Mouse (Mus musculus) bone marrow, adult 2 months (tissue): ENCODE measurements around the gene Stat4. TPM values are rescaled to one million over a fixed set of nuclear protein-coding genes. Genes with fewer than 3 reads are reported as not detected.

Experiments used
- H3K27ac ChIP-seq: fragments of 200-500 bp; 2 replicates; pipeline ENCODE4 v1.5.1; 2012; ENCODE audit warnings: low read depth, mild to moderate bottlenecking, control low read depth, inconsistent platforms, low read length; ENCODE audit not compliant: control insufficient read depth, poor library complexity, insufficient read depth
- H3K4me1 ChIP-seq: fragments of 200-500 bp; 2 replicates; pipeline ENCODE4 v1.6.1; 2011; ENCODE audit warnings: low read length; ENCODE audit not compliant: control insufficient read depth, insufficient read depth
- H3K4me3 ChIP-seq: fragments of 200-500 bp; replicated peaks from 2 replicates; pipeline ENCODE3; 2011; ENCODE audit warnings: mild to moderate bottlenecking, low read depth, low read length, control low read depth; ENCODE audit not compliant: control insufficient read depth
- CTCF ChIP-seq: fragments of 200-500 bp; IDR thresholded peaks from 2 replicates; pipeline ENCODE4 v1.5.1; 2011; ENCODE audit warnings: low read length, control low read depth; ENCODE audit not compliant: control insufficient read depth, insufficient read depth
- POLR2A ChIP-seq: fragments of 200-500 bp; IDR thresholded peaks from 2 replicates; pipeline ENCODE4 v1.6.1; 2011; ENCODE audit warnings: low read depth, mild to moderate bottlenecking, control low read depth, low read length, borderline replicate concordance; ENCODE audit not compliant: control insufficient read depth
- WGBS: fragments of 180-500 bp; shearing (Covaris S2); methylation state at CpG from one replicate; pipeline ENCODE4 v1.1.7; 2018; 5-methylcytosine and 5-hydroxymethylcytosine counted together
- polyA plus RNA-seq: library from polyadenylated mRNA; stranded (reverse); fragments of >200 nt; gene quantifications from 2 replicates; pipeline ENCODE4 v1.2.4, GENCODE M21; 2011; ENCODE audit warnings: low replicate concordance; ENCODE audit not compliant: missing spikeins, insufficient read depth, insufficient read length

The Stat4 gene
- polyA plus RNA-seq, 1 experiment, result 55.4 TPM

- no peak overlapping the region for H3K27ac ChIP-seq
- TF ChIP-seq CTCF, result no peak
- TF ChIP-seq POLR2A, result no peak
- H3K4me3 ChIP-seq, result no peak overlapping the region
- H3K4me1 ChIP-seq, result no peaks in the 10 kb centered on the region; the same call in 1 of the 2 replicates
- whole genome bisulfite sequencing, result 73% methylated on average over 5 of the region's 5 CpGs
Measured at GRCm38 (mm10) chr1:52057153-52057552, 70.2 kb downstream of the Stat4 start.

- no peak overlapping the region for H3K4me3 ChIP-seq
- TF ChIP-seq POLR2A (no peak), CTCF (no peak)
- WGBS, result 74% methylated on average over 1 of the region's 1 CpGs
Measured at GRCm38 (mm10) chr1:52066276-52066675, 79.3 kb downstream of the Stat4 start.

GRCm38 (mm10) chr1:52066694-52067093 is 79.7 kb downstream of the Stat4 start:
- no peak for TF ChIP-seq CTCF
- no peak for TF ChIP-seq POLR2A
- Histone ChIP-seq H3K4me1 (no peaks in the 10 kb centered on the region), H3K4me3 (no peak overlapping the region), H3K27ac (no peak overlapping the region)
- 61% methylated on average over 3 of the region's 3 CpGs for WGBS

More at GRCm38 (mm10) chr1:52066276-52066675, 79.3 kb downstream of the Stat4 start:
- Histone ChIP-seq H3K27ac (no peak overlapping the region), H3K4me1 (no peaks in the 10 kb centered on the region)

GRCm38 (mm10) chr1:52079724-52080367 is 92.9 kb downstream of the Stat4 start:
- Histone ChIP-seq H3K4me1 (no peaks in the 10 kb centered on the region), H3K4me3 (no peak overlapping the region), H3K27ac (no peak overlapping the region)
- WGBS, result 79% methylated on average over 10 of the region's 10 CpGs
- TF ChIP-seq CTCF, result no peak
- no peak for TF ChIP-seq POLR2A

- Histone ChIP-seq H3K4me1 (no peaks in the 10 kb centered on the region), H3K27ac (no peak overlapping the region), H3K4me3 (no peak overlapping the region)
- 84% methylated on average over 8 of the region's 8 CpGs for WGBS
- TF ChIP-seq POLR2A (no peak), CTCF (no peak)
Measured at GRCm38 (mm10) chr1:52080375-52080774, 93.4 kb downstream of the Stat4 start.

- TF ChIP-seq CTCF (no peak), POLR2A (no peak)
- H3K4me3 ChIP-seq, result no peak overlapping the region
- H3K4me1 ChIP-seq, result no peaks in the 10 kb centered on the region
- H3K27ac ChIP-seq, result no peak overlapping the region
- 46% methylated on average over 4 of the region's 4 CpGs for WGBS
Measured at GRCm38 (mm10) chr1:52086236-52086635, 99.3 kb downstream of the Stat4 start.

GRCm38 (mm10) chr1:52087128-52087527 is 100.2 kb downstream of the Stat4 start:
- Histone ChIP-seq H3K4me3 (no peak overlapping the region), H3K4me1 (no peaks in the 10 kb centered on the region), H3K27ac (no peak overlapping the region)
- TF ChIP-seq POLR2A, result no peak
- TF ChIP-seq CTCF, result no peak
- WGBS, result 71% methylated on average over 1 of the region's 1 CpGs

- Histone ChIP-seq H3K4me3 (no peak overlapping the region), H3K27ac (no peak overlapping the region), H3K4me1 (no peaks in the 10 kb centered on the region)
- TF ChIP-seq POLR2A (no peak), CTCF (no peak)
- 89% methylated on average over 4 of the region's 4 CpGs for WGBS
Measured at GRCm38 (mm10) chr1:52088634-52089033, 101.7 kb downstream of the Stat4 start.

- no peak overlapping the region for H3K27ac ChIP-seq
- no peak for TF ChIP-seq POLR2A
- TF ChIP-seq CTCF, result no peak
- WGBS, result 80% methylated on average over 3 of the region's 3 CpGs
- H3K4me3 ChIP-seq, result no peak overlapping the region
- no peaks in the 10 kb centered on the region for H3K4me1 ChIP-seq
Measured at GRCm38 (mm10) chr1:52098618-52099232, 111.8 kb downstream of the Stat4 start.
